Mouse (Mus musculus) heart, adult 2 months (tissue): Measurements from ENCODE around the gene Arl6.

Experiments
- CTCF ChIP-seq: fragments of 200-600 bp; IDR thresholded peaks from 2 replicates; pipeline ENCODE4 v1.8.1; 2022; ENCODE audit warnings: antibody characterized with exemption, mild to moderate bottlenecking, moderate library complexity
- EP300 ChIP-seq: fragments of 200-500 bp; IDR thresholded peaks from 2 replicates; pipeline ENCODE4 v1.6.1; 2011; ENCODE audit warnings: low read depth, low read length, control low read depth; ENCODE audit not compliant: insufficient read depth

DNA sequence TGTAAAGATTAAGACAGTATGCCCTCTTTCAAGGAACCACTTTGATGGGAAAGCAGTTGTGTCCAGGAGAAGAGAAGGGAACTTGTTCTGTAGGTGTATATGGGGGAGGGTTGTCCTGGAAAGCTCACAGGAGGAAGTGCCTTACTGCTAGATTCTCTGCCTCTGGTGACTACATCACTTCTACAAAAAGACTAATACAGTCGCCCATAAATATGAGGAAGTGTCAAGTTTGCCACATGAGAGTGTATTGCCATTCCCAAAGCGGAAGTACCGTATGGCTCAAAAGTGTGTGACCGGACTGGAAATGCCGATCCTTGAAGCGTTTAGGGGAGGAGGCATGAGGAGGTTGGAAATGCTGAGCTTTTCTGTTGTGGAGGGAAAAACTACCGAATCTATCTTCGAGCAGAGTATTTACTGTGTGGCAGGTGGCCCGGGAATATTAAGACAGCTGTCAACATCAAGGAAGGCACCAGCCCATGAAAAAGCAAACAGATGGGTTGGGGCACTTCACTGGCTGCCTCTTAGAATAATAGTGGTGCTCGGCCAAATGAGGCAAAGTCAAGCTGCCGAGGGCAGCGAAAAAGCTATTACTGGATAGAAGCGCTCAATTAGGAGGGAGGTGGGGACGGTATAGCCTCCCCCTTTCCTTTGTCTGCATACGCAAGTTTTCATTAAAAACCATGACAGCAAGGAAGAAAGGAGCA lies 35.0 kb downstream of the Arl6 start:
- TF ChIP-seq CTCF: no peak
- no peak for TF ChIP-seq EP300
